Mouse (Mus musculus) midbrain, embryonic 10.5 days (tissue): ENCODE data around the gene Nrxn3. TPM values are rescaled to one million over a fixed set of nuclear protein-coding genes. Genes with fewer than 3 reads are reported as not detected.

Experiments
- DNase-seq: peaks from one replicate; pipeline ENCODE4 v3.0.0-alpha.2; 2017; ENCODE audit warnings: low spot score
- H3K27ac ChIP-seq: fragments of 300-500 bp; sonication (generic); replicated peaks from 2 replicates; pipeline ENCODE4 v1.5.1; 2016; ENCODE audit warnings: mild to moderate bottlenecking
- H3K27me3 ChIP-seq: fragments of 300-500 bp; sonication (generic); 2 replicates; pipeline ENCODE4 v1.6.1; 2016; ENCODE audit warnings: low read depth, mild to moderate bottlenecking; ENCODE audit not compliant: poor library complexity, severe bottlenecking
- H3K36me3 ChIP-seq: fragments of 300-500 bp; sonication (generic); 2 replicates; pipeline ENCODE4 v1.6.1; 2016; ENCODE audit warnings: mild to moderate bottlenecking, moderate library complexity
- H3K4me1 ChIP-seq: fragments of 300-500 bp; sonication (generic); 2 replicates; pipeline ENCODE4 v1.6.1; 2016
- H3K4me3 ChIP-seq: fragments of 300-500 bp; sonication (generic); 2 replicates; pipeline ENCODE4 v1.5.1; 2016; ENCODE audit warnings: mild to moderate bottlenecking, moderate library complexity
- H3K9me3 ChIP-seq: fragments of 300-500 bp; sonication (generic); replicated peaks from 2 replicates; pipeline ENCODE4 v1.6.1; 2016; ENCODE audit warnings: mild to moderate bottlenecking
- WGBS: fragments of 180-500 bp; shearing (Covaris S2); methylation state at CpG from one replicate; pipeline ENCODE4 v1.1.7; 2016; 5-methylcytosine and 5-hydroxymethylcytosine counted together
- polyA plus RNA-seq: library from polyadenylated mRNA; unstranded; fragments of >200 nt; fragmentation: Nextera tagmentation; extraction: Ambion mirVana; gene quantifications from 2 replicates; pipeline ENCODE4 v1.2.1, GENCODE M21; 2016

Nrxn3 gene
- polyA plus RNA-seq, 1 experiment from 2014 or later: 5.2 TPM

GRCm38 (mm10) chr12:88897331-88897730 is 174.7 kb downstream of the Nrxn3 start:
- Histone ChIP-seq H3K4me3 (no peak overlapping the region), H3K4me1 (peaks cover 10% of the 10 kb centered on the region; the same call in 1 of the 2 replicates), H3K36me3 (no peaks in the 10 kb centered on the region), H3K27ac (no peak overlapping the region), H3K9me3 (no peaks in the 10 kb centered on the region), H3K27me3 (no peaks in the 10 kb centered on the region)
- 81% methylated on average over 1 of the region's 1 CpGs for WGBS
- DNase-seq: no peak

- no peaks in the 10 kb centered on the region for H3K9me3 ChIP-seq
- H3K27me3 ChIP-seq: no peaks in the 10 kb centered on the region
- no peak overlapping the region for H3K4me3 ChIP-seq
- no peak overlapping the region for H3K27ac ChIP-seq
- peaks cover 17% of the 10 kb centered on the region for H3K4me1 ChIP-seq
- no peaks in the 10 kb centered on the region for H3K36me3 ChIP-seq
- 75% methylated on average over 7 of the region's 7 CpGs for WGBS
- no peak for DNase-seq
Observed at GRCm38 (mm10) chr12:88900014-88900727, 177.5 kb downstream of the Nrxn3 start.

GRCm38 (mm10) chr12:88900728-88901080 is 178.0 kb downstream of the Nrxn3 start:
- no peaks in the 10 kb centered on the region for H3K36me3 ChIP-seq
- H3K27ac ChIP-seq: no peak overlapping the region
- DNase-seq: no peak
- no peak overlapping the region for H3K4me3 ChIP-seq
- peaks cover 17% of the 10 kb centered on the region for H3K4me1 ChIP-seq
- H3K27me3 ChIP-seq: no peaks in the 10 kb centered on the region
- H3K9me3 ChIP-seq: no peaks in the 10 kb centered on the region
- 29% methylated on average over 1 of the region's 1 CpGs for WGBS

- Histone ChIP-seq H3K36me3 (no peaks in the 10 kb centered on the region), H3K27ac (peak overlapping the region; percentile 83), H3K27me3 (no peaks in the 10 kb centered on the region), H3K4me3 (no peak overlapping the region), H3K9me3 (no peaks in the 10 kb centered on the region), H3K4me1 (peaks cover 19% of the 10 kb centered on the region)
- WGBS: 17% methylated on average over 2 of the region's 2 CpGs
- DNase-seq: peak; percentile 78
Observed at GRCm38 (mm10) chr12:88910761-88911160, 188.1 kb downstream of the Nrxn3 start.

- Histone ChIP-seq H3K36me3 (no peaks in the 10 kb centered on the region), H3K4me3 (no peak overlapping the region), H3K9me3 (no peaks in the 10 kb centered on the region), H3K4me1 (no peaks in the 10 kb centered on the region), H3K27me3 (no peaks in the 10 kb centered on the region), H3K27ac (no peak overlapping the region)
- WGBS: 75% methylated on average over 2 of the region's 2 CpGs
- DNase-seq: no peak
Observed at GRCm38 (mm10) chr12:88916752-88917151, 194.1 kb downstream of the Nrxn3 start.

GRCm38 (mm10) chr12:88924896-88925295 is 202.2 kb downstream of the Nrxn3 start:
- WGBS: 64% methylated on average over 3 of the region's 3 CpGs
- H3K4me3 ChIP-seq: no peak overlapping the region
- no peaks in the 10 kb centered on the region for H3K36me3 ChIP-seq
- H3K27ac ChIP-seq: no peak overlapping the region
- H3K27me3 ChIP-seq: no peaks in the 10 kb centered on the region
- DNase-seq: no peak
- no peaks in the 10 kb centered on the region for H3K4me1 ChIP-seq
- H3K9me3 ChIP-seq: no peaks in the 10 kb centered on the region

- DNase-seq: no peak
- no peaks in the 10 kb centered on the region for H3K27me3 ChIP-seq
- no peaks in the 10 kb centered on the region for H3K9me3 ChIP-seq
- no peak overlapping the region for H3K4me3 ChIP-seq
- H3K4me1 ChIP-seq: no peaks in the 10 kb centered on the region
- no peaks in the 10 kb centered on the region for H3K36me3 ChIP-seq
- no peak overlapping the region for H3K27ac ChIP-seq
- WGBS: 90% methylated on average over 4 of the region's 4 CpGs
Observed at GRCm38 (mm10) chr12:88926306-88926705, 203.6 kb downstream of the Nrxn3 start.

- H3K27me3 ChIP-seq: no peaks in the 10 kb centered on the region
- no peaks in the 10 kb centered on the region for H3K4me1 ChIP-seq
- no peak for DNase-seq
- H3K4me3 ChIP-seq: no peak overlapping the region
- H3K36me3 ChIP-seq: no peaks in the 10 kb centered on the region
- no peaks in the 10 kb centered on the region for H3K9me3 ChIP-seq
- WGBS: 80% methylated on average over 4 of the region's 4 CpGs
- no peak overlapping the region for H3K27ac ChIP-seq
Observed at GRCm38 (mm10) chr12:88931713-88932112, 209.0 kb downstream of the Nrxn3 start.

- DNase-seq: no peak
- Histone ChIP-seq H3K4me1 (no peaks in the 10 kb centered on the region), H3K27ac (no peak overlapping the region), H3K9me3 (no peaks in the 10 kb centered on the region), H3K27me3 (no peaks in the 10 kb centered on the region), H3K36me3 (no peaks in the 10 kb centered on the region), H3K4me3 (no peak overlapping the region)
- WGBS: 90% methylated on average over 2 of the region's 2 CpGs
Observed at GRCm38 (mm10) chr12:88939679-88940078, 217.0 kb downstream of the Nrxn3 start.

- H3K27me3 ChIP-seq: no peaks in the 10 kb centered on the region
- H3K4me3 ChIP-seq: no peak overlapping the region
- no peaks in the 10 kb centered on the region for H3K9me3 ChIP-seq
- no peaks in the 10 kb centered on the region for H3K36me3 ChIP-seq
- WGBS: 80% methylated on average over 3 of the region's 3 CpGs
- H3K4me1 ChIP-seq: no peaks in the 10 kb centered on the region
- DNase-seq: no peak
- H3K27ac ChIP-seq: no peak overlapping the region
Observed at GRCm38 (mm10) chr12:88944967-88945366, 222.3 kb downstream of the Nrxn3 start.

GRCm38 (mm10) chr12:88949870-88950269 is 227.2 kb downstream of the Nrxn3 start:
- no peak overlapping the region for H3K27ac ChIP-seq
- H3K4me3 ChIP-seq: no peak overlapping the region
- H3K9me3 ChIP-seq: no peaks in the 10 kb centered on the region
- DNase-seq: no peak
- 88% methylated on average over 2 of the region's 2 CpGs for WGBS
- H3K36me3 ChIP-seq: no peaks in the 10 kb centered on the region
- no peaks in the 10 kb centered on the region for H3K4me1 ChIP-seq
- no peaks in the 10 kb centered on the region for H3K27me3 ChIP-seq

GRCm38 (mm10) chr12:88952937-88953600 is 230.4 kb downstream of the Nrxn3 start:
- no peak overlapping the region for H3K27ac ChIP-seq
- no peaks in the 10 kb centered on the region for H3K9me3 ChIP-seq
- DNase-seq: no peak
- H3K4me1 ChIP-seq: no peaks in the 10 kb centered on the region
- H3K36me3 ChIP-seq: no peaks in the 10 kb centered on the region
- H3K4me3 ChIP-seq: no peak overlapping the region
- H3K27me3 ChIP-seq: no peaks in the 10 kb centered on the region
- 78% methylated on average over 7 of the region's 7 CpGs for WGBS

GRCm38 (mm10) chr12:88953801-88954200 is 231.1 kb downstream of the Nrxn3 start:
- no peaks in the 10 kb centered on the region for H3K27me3 ChIP-seq
- WGBS: 77% methylated on average over 4 of the region's 4 CpGs
- no peak overlapping the region for H3K4me3 ChIP-seq
- H3K36me3 ChIP-seq: no peaks in the 10 kb centered on the region
- DNase-seq: no peak
- H3K9me3 ChIP-seq: no peaks in the 10 kb centered on the region
- H3K4me1 ChIP-seq: no peaks in the 10 kb centered on the region
- no peak overlapping the region for H3K27ac ChIP-seq
